23 mouse cellular contexts compared by ENCODE assay signal in genomic region chr2:124953015-124953414, GRCm38 (mm10).
A peak's percentile ranks its signal among the peaks of the same experiment; 100 is the strongest.
DNase-seq lines count a peak whose midpoint lies in the region; TF ChIP-seq lines count a peak whose summit lies in the region.
"Had no signal": no experiment of that assay in that cellular context is flagged by ENCODE, and none has a peak within 500 bp of the region (broad histone marks: within the 10 kb centered on the region; RNA-seq: fewer than 3 reads in every experiment).

No protein-coding gene starts in this region.

- TF ChIP-seq POLR2A in ES-Bruce4 (IDR thresholded peaks at IDR 0.05; ENCODE audit: insufficient read depth, low read length), result no peak

- H3K9ac ChIP-seq in ES-Bruce4 (ENCODE audit: low read depth, poor library complexity, severe bottlenecking), result no peak overlapping the region
- H3K9ac ChIP-seq: forebrain, embryonic 13.5 days; heart, embryonic 13.5 days; liver, embryonic 14.5 days; lung, embryonic 14.5 days had no signal

- TF ChIP-seq CTCF in ES-Bruce4 (IDR thresholded peaks at IDR 0.05; ENCODE audit: low read depth, low read length), result no peak

- peaks cover 2% of the 10 kb centered on the region for H3K4me1 ChIP-seq in ES-Bruce4 (ENCODE audit: control insufficient read depth, insufficient read depth, low read length)

- no peak overlapping the region for H3K27ac ChIP-seq in ES-Bruce4 (ENCODE audit: insufficient read depth, low read length)
- H3K27ac ChIP-seq: forebrain, embryonic 13.5 days; gastrocnemius, adult 2 months; heart, embryonic 13.5 days; hindbrain, embryonic 10.5 days; liver, embryonic 14.5 days had no signal

- TF ChIP-seq EP300 in ES-Bruce4 (IDR thresholded peaks at IDR 0.05; ENCODE audit: insufficient read depth, low read depth, low read length), result 0 out of 2 replicates have a peak, but pooled peaks have one; percentile 15

- H3K36me3 ChIP-seq in ES-Bruce4 (ENCODE audit: control insufficient read depth, insufficient read depth, low read length, poor library complexity, severe bottlenecking), result no peaks in the 10 kb centered on the region
- H3K36me3 ChIP-seq: heart, embryonic 13.5 days; hindbrain, embryonic 10.5 days had no signal

- no peaks in the 10 kb centered on the region for H3K9me3 ChIP-seq in ES-Bruce4 (replicated peaks; ENCODE audit: control insufficient read depth, insufficient read depth, low read length, poor library complexity, severe bottlenecking)
- H3K9me3 ChIP-seq: forebrain, embryonic 13.5 days; heart, embryonic 13.5 days; hindbrain, embryonic 10.5 days had no signal

- no peaks in the 10 kb centered on the region; the same call in 1 of the 2 replicates for H3K27me3 ChIP-seq in ES-Bruce4 (ENCODE audit: control insufficient read depth, insufficient read depth, low read length, poor library complexity, severe bottlenecking)
- H3K27me3 ChIP-seq: forebrain, embryonic 13.5 days; heart, embryonic 13.5 days had no signal

- H3K4me3 ChIP-seq in ES-Bruce4 (ENCODE audit: low read depth, low read length), result no peak overlapping the region
- H3K4me3 ChIP-seq: forebrain, embryonic 13.5 days; gastrocnemius, adult 2 months; heart, embryonic 13.5 days; hindbrain, embryonic 10.5 days had no signal

- DNase-seq in R1 (ENCODE audit: low read depth, low spot score), result peak; percentile 65
- DNase-seq in kidney, adult 9 months, result peak; percentile 70
- DNase-seq in kidney, postnatal 14 days, result peak; percentile 71
- no peak for DNase-seq in adrenal gland, adult 2 months
- no peak for DNase-seq in heart, adult 11 months
- no peak for DNase-seq in frontal cortex, adult 2 months (ENCODE audit: extremely low spot score in 1 of 2, low spot score in 1 of 2)
- DNase-seq: adrenal gland, postnatal 14 days; cerebellum, adult 11 months; cerebellum, adult 9-10 months; cerebellum, postnatal 36 days; gastrocnemius, adult 2 months; heart, postnatal 10 days; liver; lung, postnatal 14 days; midbrain, embryonic 14.5 days; right cerebral cortex, postnatal 4 days; thymus, postnatal 4 days had no signal

Comparison
In these comparisons a context has a peak if more than half of its experiments do, and no peak if none do; other contexts are left out.
1. DNase-seq: peak in R1 (single experiment), kidney, adult 9 months (single experiment) and kidney, postnatal 14 days (single experiment); none in adrenal gland, adult 2 months (single experiment), heart, adult 11 months (single experiment) and frontal cortex, adult 2 months (0 of 2).